Mouse (Mus musculus): Measurements from ENCODE around the gene Capn7. TPM values are rescaled to one million over a fixed set of nuclear protein-coding genes. Genes with fewer than 3 reads are reported as not detected.

The Capn7 gene
- polyA plus RNA-seq, 1 experiment from 2014 or later, result 18.7 TPM

DNA sequence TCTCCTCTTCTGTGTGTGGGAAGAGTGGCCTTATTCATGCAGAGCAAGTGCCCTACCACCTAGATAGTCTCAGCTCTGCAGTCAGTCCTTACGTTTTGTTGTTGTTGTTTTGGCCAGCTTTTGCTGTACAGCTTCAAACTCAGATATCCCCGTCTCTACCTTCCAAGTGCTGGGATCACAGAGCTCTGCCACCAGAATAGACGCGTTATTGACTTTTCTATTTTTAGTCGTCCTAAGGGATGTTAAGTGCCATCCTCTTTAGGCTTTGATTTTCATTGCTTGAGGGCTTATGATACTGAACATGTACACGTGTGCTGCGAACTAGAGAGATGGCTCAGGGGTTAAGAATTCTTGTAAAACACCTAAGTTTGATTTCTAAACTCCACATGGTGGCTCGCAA, 6.8 kb downstream of the Capn7 start:
- H3K27ac ChIP-seq (ENCODE audit: low read depth, low read length), result no peak overlapping the region
- 81% methylated on average over 8 of the region's 8 CpGs for WGBS
- no peak for TF ChIP-seq CTCF (IDR thresholded peaks at IDR 0.05; ENCODE audit: low read depth)
- H3K27me3 ChIP-seq (replicated peaks; ENCODE audit: control insufficient read depth, insufficient read depth, low read length), result no peaks in the 10 kb centered on the region
- H3K4me3 ChIP-seq (ENCODE audit: low read depth, low read length), result no peak overlapping the region
- H3K9ac ChIP-seq (ENCODE audit: low read depth, low read length), result no peak overlapping the region
- no peak for ATAC-seq
- H3K4me2 ChIP-seq (replicated peaks; ENCODE audit: low read depth), result no peak overlapping the region
- no peaks in the 10 kb centered on the region for H3K9me3 ChIP-seq (ENCODE audit: control insufficient read depth)
- peaks cover 28% of the 10 kb centered on the region for H3K36me3 ChIP-seq (ENCODE audit: control insufficient read depth, insufficient read depth)
- H3K4me1 ChIP-seq (replicated peaks; ENCODE audit: control insufficient read depth, insufficient read depth, low read length), result no peaks in the 10 kb centered on the region

- Histone ChIP-seq H3K4me2 (replicated peaks; ENCODE audit: low read depth) (no peak overlapping the region), H3K36me3 (ENCODE audit: control insufficient read depth, insufficient read depth) (peaks cover 38% of the 10 kb centered on the region), H3K9ac (ENCODE audit: low read depth, low read length) (no peak overlapping the region), H3K4me1 (replicated peaks; ENCODE audit: control insufficient read depth, insufficient read depth, low read length) (no peaks in the 10 kb centered on the region), H3K27me3 (replicated peaks; ENCODE audit: control insufficient read depth, insufficient read depth, low read length) (no peaks in the 10 kb centered on the region), H3K4me3 (ENCODE audit: low read depth, low read length) (no peak overlapping the region), H3K9me3 (ENCODE audit: control insufficient read depth) (no peaks in the 10 kb centered on the region), H3K27ac (ENCODE audit: low read depth, low read length) (no peak overlapping the region)
- no peak for ATAC-seq
- no peak for TF ChIP-seq CTCF (IDR thresholded peaks at IDR 0.05; ENCODE audit: low read depth)
- WGBS, result 88% methylated on average over 1 of the region's 1 CpGs
Observed at GRCm38 (mm10) chr14:31345367-31345766, 8.9 kb downstream of the Capn7 start.

GRCm38 (mm10) chr14:31362236-31362635, 25.8 kb downstream of the Capn7 start:
- H3K4me3 ChIP-seq (ENCODE audit: low read depth, low read length), result no peak overlapping the region
- H3K9ac ChIP-seq (ENCODE audit: low read depth, low read length), result no peak overlapping the region
- H3K4me2 ChIP-seq (replicated peaks; ENCODE audit: low read depth), result no peak overlapping the region
- ATAC-seq, result no peak
- no peaks in the 10 kb centered on the region for H3K4me1 ChIP-seq (replicated peaks; ENCODE audit: control insufficient read depth, insufficient read depth, low read length)
- H3K9me3 ChIP-seq (ENCODE audit: control insufficient read depth), result no peaks in the 10 kb centered on the region
- TF ChIP-seq CTCF (IDR thresholded peaks at IDR 0.05; ENCODE audit: low read depth), result no peak
- H3K36me3 ChIP-seq (ENCODE audit: control insufficient read depth, insufficient read depth), result peaks cover 62% of the 10 kb centered on the region
- H3K27me3 ChIP-seq (replicated peaks; ENCODE audit: control insufficient read depth, insufficient read depth, low read length), result no peaks in the 10 kb centered on the region
- 88% methylated on average over 2 of the region's 2 CpGs for WGBS
- H3K27ac ChIP-seq (ENCODE audit: low read depth, low read length), result no peak overlapping the region

GRCm38 (mm10) chr14:31364589-31364988, 28.2 kb downstream of the Capn7 start:
- Histone ChIP-seq H3K27ac (ENCODE audit: low read depth, low read length) (no peak overlapping the region), H3K9me3 (ENCODE audit: control insufficient read depth) (no peaks in the 10 kb centered on the region), H3K36me3 (ENCODE audit: control insufficient read depth, insufficient read depth) (peaks cover 67% of the 10 kb centered on the region), H3K27me3 (replicated peaks; ENCODE audit: control insufficient read depth, insufficient read depth, low read length) (no peaks in the 10 kb centered on the region), H3K9ac (ENCODE audit: low read depth, low read length) (no peak overlapping the region), H3K4me1 (replicated peaks; ENCODE audit: control insufficient read depth, insufficient read depth, low read length) (no peaks in the 10 kb centered on the region), H3K4me3 (ENCODE audit: low read depth, low read length) (no peak overlapping the region), H3K4me2 (replicated peaks; ENCODE audit: low read depth) (no peak overlapping the region)
- ATAC-seq, result no peak
- 100% methylated on average over 4 of the region's 4 CpGs for WGBS
- no peak for TF ChIP-seq CTCF (IDR thresholded peaks at IDR 0.05; ENCODE audit: low read depth)

- Histone ChIP-seq H3K4me2 (replicated peaks; ENCODE audit: low read depth) (no peak overlapping the region), H3K27me3 (replicated peaks; ENCODE audit: control insufficient read depth, insufficient read depth, low read length) (no peaks in the 10 kb centered on the region), H3K36me3 (ENCODE audit: control insufficient read depth, insufficient read depth) (peaks cover 71% of the 10 kb centered on the region), H3K27ac (ENCODE audit: low read depth, low read length) (no peak overlapping the region), H3K9ac (ENCODE audit: low read depth, low read length) (no peak overlapping the region), H3K9me3 (ENCODE audit: control insufficient read depth) (no peaks in the 10 kb centered on the region), H3K4me3 (ENCODE audit: low read depth, low read length) (no peak overlapping the region), H3K4me1 (replicated peaks; ENCODE audit: control insufficient read depth, insufficient read depth, low read length) (no peaks in the 10 kb centered on the region)
- peak; percentile 73 for TF ChIP-seq CTCF (IDR thresholded peaks at IDR 0.05; ENCODE audit: low read depth)
- ATAC-seq, result no peak
Observed at GRCm38 (mm10) chr14:31365350-31365749, 28.9 kb downstream of the Capn7 start.

DNA sequence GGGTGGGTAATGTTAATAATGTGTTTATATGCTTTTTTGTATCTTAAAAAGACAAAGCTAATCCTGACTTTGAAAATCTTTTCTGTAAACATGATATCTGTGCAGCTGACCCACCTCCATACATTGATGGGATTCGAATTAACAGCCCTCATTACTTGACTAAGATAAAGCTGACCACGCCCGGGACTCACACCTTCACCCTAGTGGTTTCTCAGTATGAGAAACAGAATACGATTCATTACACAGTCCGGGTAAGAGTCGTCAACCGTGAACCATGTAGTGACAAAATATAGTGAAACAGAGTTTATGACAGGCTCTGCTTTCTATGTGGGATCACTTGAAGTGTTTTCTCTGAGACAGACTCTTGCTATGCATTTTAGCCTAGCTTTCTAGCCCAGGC, 31.5 kb downstream of the Capn7 start:
- no peak overlapping the region for H3K27ac ChIP-seq (ENCODE audit: low read depth, low read length)
- 67% methylated on average over 7 of the region's 7 CpGs for WGBS
- H3K36me3 ChIP-seq (ENCODE audit: control insufficient read depth, insufficient read depth), result peaks cover 74% of the 10 kb centered on the region

GRCm38 (mm10) chr14:31369377-31369776, 32.9 kb downstream of the Capn7 start:
- no peak overlapping the region for H3K9ac ChIP-seq (ENCODE audit: low read depth, low read length)
- H3K27me3 ChIP-seq (replicated peaks; ENCODE audit: control insufficient read depth, insufficient read depth, low read length), result no peaks in the 10 kb centered on the region
- no peaks in the 10 kb centered on the region for H3K9me3 ChIP-seq (ENCODE audit: control insufficient read depth)
- WGBS, result 86% methylated on average over 3 of the region's 3 CpGs
- no peak overlapping the region for H3K4me3 ChIP-seq (ENCODE audit: low read depth, low read length)
- no peak for TF ChIP-seq CTCF (IDR thresholded peaks at IDR 0.05; ENCODE audit: low read depth)
- no peak for ATAC-seq
- no peak overlapping the region for H3K27ac ChIP-seq (ENCODE audit: low read depth, low read length)
- no peaks in the 10 kb centered on the region for H3K4me1 ChIP-seq (replicated peaks; ENCODE audit: control insufficient read depth, insufficient read depth, low read length)
- no peak overlapping the region for H3K4me2 ChIP-seq (replicated peaks; ENCODE audit: low read depth)
- peaks cover 72% of the 10 kb centered on the region for H3K36me3 ChIP-seq (ENCODE audit: control insufficient read depth, insufficient read depth)

More for the DNA sequence above, 31.5 kb downstream of the Capn7 start:
- H3K4me2 ChIP-seq (replicated peaks; ENCODE audit: low read depth), result no peak overlapping the region
- TF ChIP-seq CTCF (IDR thresholded peaks at IDR 0.05; ENCODE audit: low read depth), result no peak
- H3K27me3 ChIP-seq (replicated peaks; ENCODE audit: control insufficient read depth, insufficient read depth, low read length), result no peaks in the 10 kb centered on the region
- H3K4me1 ChIP-seq (replicated peaks; ENCODE audit: control insufficient read depth, insufficient read depth, low read length), result no peaks in the 10 kb centered on the region
- ATAC-seq, result no peak
- no peak overlapping the region for H3K4me3 ChIP-seq (ENCODE audit: low read depth, low read length)
- H3K9me3 ChIP-seq (ENCODE audit: control insufficient read depth), result no peaks in the 10 kb centered on the region
- H3K9ac ChIP-seq (ENCODE audit: low read depth, low read length), result no peak overlapping the region
